Mouse (Mus musculus) urinary bladder, adult 2 months (tissue): ENCODE data around the gene Ptpa. TPM values are rescaled to one million over a fixed set of nuclear protein-coding genes. Genes with fewer than 3 reads are reported as not detected.
"Not testable (repeated sequence)": the region's sequence is repeated elsewhere in the genome, so short reads cannot be mapped to it uniquely, and the experiment has no call there.

ENCODE experiments used
- DNase-seq: peaks from one replicate; pipeline ENCODE4 v3.0.0; 2022; ENCODE audit warnings: low spot score
- polyA plus RNA-seq: library from polyadenylated mRNA; depleted of rRNA; stranded (reverse); fragments of >200 nt; gene quantifications from 2 replicates; pipeline ENCODE4 v1.2.3, GENCODE M21; 2012

Gene Ptpa
- polyA plus RNA-seq, 1 experiment = 93.9 TPM

DNA sequence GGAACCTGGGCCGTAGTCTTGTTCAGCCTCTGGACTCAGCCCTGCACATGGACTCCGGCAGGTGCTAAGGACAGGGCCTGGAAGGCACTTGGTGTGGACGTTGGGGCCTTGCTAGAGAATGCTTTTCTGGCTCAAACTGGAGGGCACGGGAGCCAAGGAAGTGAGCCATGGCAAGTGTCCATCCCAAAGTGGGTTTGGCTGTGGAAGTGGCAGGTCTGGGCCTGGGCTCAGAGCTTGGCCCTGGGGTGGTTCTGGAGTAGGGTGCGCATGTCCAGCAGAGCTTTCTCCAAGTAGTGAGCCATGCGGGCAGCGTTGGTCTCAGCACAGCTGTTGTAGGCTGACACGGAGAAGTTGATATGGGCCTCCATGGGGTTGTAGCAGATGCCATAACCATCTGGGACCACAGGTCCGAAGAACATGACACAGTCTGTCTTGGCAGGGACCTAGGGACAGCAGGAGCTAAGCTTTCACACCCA lies 13.4 kb upstream of the Ptpa start:
- DNase-seq = no peak

DNA sequence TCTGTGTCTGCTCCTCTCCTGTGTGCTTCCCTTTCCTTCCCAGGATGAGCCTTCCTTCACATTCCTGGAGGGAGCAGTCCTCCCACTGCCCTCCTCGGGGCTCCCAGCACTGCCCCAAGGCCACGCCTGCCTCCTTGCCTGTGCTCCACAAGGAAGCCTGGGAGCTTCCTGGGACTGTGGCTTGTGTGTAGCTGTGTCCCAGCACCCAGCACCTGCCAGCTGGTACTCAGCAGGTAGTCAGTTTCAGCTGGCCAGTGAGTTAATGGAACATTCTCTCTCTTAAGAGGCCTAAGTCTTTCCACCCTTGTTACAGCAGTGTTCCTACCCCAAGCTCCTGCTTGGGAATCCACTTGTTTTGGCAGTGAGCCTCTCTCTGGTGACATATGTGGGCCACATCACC lies 13.0 kb upstream of the Ptpa start:
- DNase-seq = no peak

DNA sequence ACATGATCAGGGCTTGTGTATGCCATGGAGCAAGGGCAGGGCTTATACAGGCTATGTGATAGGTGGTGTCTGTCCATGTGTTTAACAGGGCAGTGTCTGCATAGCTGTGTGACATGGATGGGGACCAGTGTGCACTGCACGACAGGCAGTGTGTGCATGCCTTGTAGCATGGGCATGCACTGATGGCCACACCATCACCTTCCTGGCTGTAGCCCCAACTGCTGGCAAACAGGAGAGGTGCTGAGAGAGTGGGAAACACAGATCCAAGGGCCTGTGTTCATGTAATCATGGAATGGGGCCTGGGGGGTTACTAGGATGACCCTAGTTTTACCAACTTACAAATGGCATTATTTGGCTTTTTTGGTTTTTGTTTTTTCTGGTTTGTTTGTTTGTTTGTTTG lies 12.0 kb upstream of the Ptpa start:
- no peak for DNase-seq

DNA sequence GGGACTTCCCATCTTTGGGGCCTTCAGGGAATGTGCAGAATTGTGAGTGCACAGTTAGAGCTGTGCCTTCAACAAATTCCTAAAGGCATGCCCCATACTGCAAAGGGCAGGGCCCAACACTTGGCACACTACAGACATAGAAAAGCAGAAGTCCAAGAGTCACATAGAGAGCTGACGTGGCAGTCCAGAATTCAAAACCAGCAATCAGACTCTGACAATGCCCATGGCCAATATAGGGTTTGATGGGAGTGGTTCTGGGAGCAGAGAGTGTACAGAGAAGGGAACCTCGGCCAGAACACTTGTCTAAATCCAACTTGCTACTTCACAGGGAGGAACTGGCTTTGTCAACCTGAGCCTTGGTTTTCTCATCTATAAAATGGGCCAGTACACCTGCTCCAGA lies 8.6 kb upstream of the Ptpa start:
- no peak for DNase-seq

- no peak for DNase-seq
Observed at GRCm38 (mm10) chr2:30407778-30408177, 8.1 kb upstream of the Ptpa start.

DNA sequence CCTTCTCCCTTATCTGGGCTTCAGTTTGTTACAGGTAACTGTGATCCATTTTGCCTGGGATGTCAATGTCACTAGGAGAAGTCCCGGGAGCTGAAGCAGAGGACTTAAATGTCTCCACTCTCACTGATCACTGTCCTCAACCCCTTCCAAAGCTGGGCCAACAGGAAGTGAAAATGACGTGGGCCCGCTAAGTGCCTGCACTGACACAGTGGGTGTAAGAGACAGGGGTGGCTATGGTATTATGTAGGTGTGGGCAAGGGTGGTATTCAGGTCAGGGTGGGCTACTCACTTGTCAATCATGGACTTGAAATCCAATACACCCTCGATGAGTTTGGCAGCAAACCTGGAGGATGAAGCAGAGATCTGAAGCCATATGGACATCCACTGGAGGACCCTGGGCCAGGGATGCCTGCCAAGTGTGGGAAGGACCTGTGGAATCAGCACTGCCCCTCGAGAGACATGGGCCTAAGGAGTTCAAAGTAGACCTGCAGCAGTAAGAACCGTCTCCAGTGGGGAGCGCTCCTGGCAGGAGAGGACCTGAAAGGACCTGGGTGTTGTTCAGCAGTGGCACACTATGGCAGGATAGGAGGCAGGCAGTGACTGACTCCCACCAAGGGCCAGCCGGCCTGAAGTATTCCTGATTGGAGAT lies 7.3 kb upstream of the Ptpa start:
- no peak for DNase-seq

DNA sequence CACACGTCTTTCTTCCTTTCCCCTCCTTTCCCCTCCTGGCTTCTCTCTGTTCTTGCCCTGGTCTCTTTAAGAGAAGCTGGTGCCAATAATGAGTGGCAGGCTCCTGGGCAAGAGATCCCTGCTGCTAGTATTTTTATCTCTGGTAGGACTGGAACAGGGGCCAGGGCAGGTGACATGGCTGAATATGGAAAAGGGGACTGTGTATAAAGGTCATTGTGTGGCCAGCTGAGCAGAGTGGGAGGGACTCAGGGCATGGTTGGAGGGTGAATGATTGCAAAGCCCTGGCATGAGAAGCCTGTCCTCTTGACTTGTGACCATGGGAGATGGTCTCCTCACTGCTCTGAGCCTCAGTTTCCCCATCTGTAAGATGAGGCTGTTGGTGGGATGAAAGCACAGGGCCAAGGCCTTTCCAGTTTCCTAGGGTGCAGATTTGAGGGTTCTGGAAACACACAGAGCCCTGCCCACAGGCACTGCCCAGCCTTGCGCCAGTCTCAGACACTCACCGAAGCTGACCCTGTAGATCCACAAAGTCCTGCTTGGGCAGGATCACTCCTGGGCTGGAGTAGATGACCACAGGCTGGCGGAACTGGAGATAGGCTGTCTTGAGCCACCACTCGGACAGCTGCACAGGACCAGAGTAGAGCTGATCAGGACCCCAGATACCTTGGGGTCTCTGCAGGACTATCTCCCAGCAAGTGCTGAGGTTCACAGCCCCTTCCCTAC lies 6.2 kb upstream of the Ptpa start:
- no peak for DNase-seq

DNA sequence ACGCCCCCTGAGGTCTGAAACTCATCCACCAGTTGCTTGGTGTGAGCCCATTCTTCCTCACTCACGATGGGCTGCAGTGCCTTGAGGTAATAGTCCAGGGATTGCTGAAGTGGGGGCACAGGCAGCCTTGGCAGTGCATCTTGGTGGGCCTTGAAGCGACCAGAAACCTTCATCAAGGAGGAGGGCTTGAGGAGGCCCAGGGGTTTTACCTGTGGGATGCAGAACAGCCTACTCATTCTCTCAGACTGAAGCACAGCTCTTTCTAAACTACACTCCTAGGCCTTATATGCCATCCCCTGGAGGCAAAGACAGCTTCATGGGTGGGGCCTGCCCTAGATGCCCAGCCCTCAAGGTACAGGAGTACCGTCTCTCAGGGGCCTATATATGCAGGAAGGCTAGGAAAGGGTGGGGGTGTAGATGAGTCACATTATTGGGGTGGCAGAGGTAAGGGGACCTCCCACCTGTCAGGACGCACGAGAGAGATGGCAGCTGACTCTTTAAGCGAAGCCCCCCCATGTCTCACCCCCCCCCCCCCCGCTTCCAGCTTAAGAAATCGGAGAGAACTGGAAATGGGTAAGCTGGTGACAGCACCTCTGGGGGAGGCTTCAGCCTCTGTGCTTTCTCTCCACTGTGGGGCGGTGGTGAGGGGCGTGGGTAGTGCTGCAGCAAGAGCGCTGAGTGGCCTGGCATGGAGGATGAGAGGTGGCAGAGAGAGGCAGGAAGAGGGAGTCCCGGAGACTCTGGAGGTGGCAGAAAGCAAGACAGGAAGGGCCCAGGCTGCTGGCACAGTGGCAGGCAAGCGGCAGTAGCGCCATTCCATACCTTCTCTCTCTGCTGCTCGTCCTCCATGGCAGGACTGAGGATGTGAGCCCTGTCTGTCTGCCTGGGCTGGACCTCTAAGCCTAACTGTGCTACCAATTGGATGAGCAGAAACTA lies 2.5 kb upstream of the Ptpa start:
- DNase-seq = no peak

DNA sequence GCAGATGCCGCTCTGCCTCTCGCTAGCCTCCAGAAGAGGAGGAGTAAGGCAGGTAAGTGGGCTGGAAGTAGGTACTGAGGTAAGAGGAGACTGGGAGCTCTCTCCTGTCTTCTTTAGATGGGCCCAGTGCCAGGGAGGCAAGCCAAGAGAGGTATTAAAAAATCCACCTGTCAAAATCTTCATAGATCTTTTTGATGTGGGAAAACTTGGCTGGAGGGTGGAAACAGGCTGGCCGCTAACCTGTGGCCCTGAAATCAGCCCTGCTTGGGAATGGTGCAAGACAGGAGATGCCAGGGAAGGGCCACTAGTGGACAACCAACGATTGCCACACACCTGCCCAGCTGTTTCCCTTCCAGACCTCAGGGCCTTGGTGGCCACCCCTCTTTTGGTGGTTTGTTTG lies 1.7 kb upstream of the Ptpa start:
- DNase-seq = no peak

- no peak for DNase-seq
Observed at GRCm38 (mm10) chr2:30414681-30415080, 1.2 kb upstream of the Ptpa start.

DNA sequence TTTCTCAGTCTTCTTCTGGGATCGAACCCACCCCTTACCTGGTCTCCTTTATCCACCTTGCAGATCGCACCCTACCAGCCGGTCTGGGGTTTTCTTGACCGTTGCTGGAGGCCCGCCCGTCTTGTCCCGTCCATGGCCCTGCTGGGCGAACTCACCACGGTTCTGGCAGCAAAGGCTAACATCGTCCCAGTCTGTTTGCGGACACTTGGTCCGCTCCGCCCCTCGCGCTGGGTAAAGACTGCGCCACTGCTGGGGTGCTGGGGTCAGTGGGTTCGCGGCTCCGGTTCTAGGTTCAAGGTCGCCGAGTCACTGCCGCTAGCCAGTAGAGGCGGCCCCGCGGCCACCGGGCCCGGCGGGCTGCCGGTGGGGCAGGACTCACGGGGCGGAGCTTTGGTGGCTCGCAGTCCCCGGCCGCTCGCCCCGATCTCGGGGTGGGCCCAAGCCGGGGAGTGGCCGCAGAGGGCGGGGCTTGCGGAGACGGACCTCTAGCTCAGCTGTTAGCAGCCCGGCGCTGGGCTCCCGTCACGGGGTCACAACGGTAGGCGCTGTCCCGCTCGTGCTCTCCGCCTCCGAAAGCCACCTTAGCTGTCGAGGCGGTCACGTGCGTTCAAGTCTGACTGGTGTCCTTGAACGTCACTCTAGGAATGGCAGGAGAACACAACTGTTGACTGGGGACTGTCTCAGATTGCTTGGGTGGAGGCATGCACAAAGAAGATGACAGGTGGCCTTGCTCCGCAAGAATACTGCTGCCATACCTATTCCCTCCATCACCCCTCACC lies 493 bp upstream of the Ptpa start, which contains the start of gene Crat:
TSS of gene Crat (minus strand) at position 657 of the 779 bp plus-strand sequence.
- DNase-seq = peak; percentile 94

- no peak for DNase-seq
Observed at GRCm38 (mm10) chr2:30416649-30416965, 768 bp downstream of the Ptpa start.

- DNase-seq = not testable (repeated sequence)
Observed at GRCm38 (mm10) chr2:30417154-30417553, 1.3 kb downstream of the Ptpa start.

- DNase-seq = no peak
Observed at GRCm38 (mm10) chr2:30417595-30418165, 1.8 kb downstream of the Ptpa start.

- DNase-seq = no peak
Observed at GRCm38 (mm10) chr2:30418259-30418658, 2.4 kb downstream of the Ptpa start.

DNA sequence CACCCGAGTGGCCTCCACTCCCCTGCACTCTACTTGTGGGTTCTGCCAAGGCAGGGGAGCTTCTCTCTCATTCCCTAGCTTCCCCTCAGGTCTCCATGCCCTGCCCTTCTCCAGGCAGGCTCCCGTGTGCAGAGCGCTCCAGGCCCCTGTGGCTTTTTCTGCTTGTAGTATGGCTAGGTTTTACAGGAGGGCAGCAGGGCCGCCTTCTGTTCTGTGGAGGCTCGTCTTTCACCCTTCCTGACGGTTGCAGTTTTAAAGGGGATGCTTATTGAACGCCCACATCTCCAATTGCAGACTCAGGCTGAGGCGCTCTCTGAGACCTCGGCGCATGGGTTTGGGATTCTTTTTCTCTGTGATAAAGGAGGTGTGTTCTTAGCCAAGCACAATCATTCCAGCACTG lies 3.3 kb downstream of the Ptpa start:
- no peak for DNase-seq

DNA sequence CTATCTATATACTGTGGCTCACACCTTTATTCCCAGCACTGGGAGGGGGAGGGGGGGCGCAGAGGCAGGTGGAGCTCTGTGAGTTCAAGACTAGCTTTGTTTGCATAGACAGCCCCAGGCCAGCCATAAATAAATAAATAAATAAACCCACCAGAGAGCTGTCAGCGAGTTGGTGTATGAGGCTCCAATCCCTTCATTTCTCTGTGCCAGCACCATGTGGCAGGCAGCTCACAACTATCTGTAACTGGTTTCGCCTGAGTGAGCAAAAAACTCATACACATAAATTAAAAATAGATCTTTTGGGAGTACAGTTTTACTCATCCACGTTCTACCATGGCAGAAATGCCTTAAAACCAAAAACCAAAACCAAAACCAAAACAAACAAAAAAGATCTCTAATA lies 5.6 kb downstream of the Ptpa start:
- DNase-seq = no peak

- no peak for DNase-seq
Observed at GRCm38 (mm10) chr2:30429156-30429555, 13.3 kb downstream of the Ptpa start.

DNA sequence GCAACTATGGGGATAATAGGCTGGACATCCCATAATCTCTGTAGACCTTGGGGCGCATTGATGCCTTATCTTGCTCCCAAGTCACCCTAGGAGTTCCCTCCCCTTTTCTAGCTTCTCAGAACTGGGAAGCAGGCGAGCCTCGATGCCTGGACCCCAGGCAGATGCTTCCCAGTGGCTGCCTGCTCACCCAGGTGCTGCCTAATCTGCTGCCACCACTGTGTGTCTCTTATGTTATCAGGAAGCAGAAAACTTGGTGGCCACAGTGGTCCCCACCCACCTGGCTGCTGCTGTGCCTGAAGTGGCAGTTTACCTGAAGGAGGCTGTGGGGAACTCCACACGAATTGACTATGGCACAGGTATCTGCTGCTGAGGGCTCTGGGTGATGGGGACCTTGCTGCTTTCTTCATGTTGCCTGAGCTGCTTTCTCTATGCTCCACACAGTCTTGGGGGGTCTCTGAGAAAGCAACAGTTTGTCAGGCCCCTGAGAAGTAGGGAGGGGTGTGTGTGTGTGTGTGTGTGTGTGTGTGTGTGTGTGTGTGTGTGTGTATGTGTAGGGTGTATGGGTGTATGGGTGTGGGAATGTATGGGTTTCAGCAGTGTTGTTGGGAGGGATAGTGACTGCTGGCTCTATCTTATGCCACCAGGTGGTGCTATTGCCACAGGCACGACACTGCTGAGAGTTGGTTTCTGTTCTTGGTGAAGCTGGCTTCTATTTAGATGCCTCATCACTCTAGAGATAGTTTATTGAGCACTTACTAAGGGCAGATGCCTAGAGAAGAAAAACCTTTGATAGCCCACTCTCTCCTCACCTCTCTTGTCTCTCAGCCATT lies 19.7 kb downstream of the Ptpa start:
- DNase-seq = no peak

GRCm38 (mm10) chr2:30436156-30436545 lies 20.3 kb downstream of the Ptpa start:
- DNase-seq = no peak
